Mouse (Mus musculus): ENCODE measurements around the gene Yap1.
A peak's percentile ranks its signal among the peaks of the same experiment; 100 is the strongest.
"Not testable (repeated sequence)": the region's sequence is repeated elsewhere in the genome, so short reads cannot be mapped to it uniquely, and the experiment has no call there.

The Yap1 gene

GRCm38 (mm10) chr9:7914487-7914886 is 89.9 kb downstream of the Yap1 start:
- DNase-seq (ENCODE audit: low read depth): peak; percentile 53

GRCm38 (mm10) chr9:7913953-7914352 is 90.4 kb downstream of the Yap1 start:
- no peak for DNase-seq (ENCODE audit: low read depth)

- DNase-seq (ENCODE audit: low read depth): no peak
Measured at GRCm38 (mm10) chr9:7907351-7907985, 96.9 kb downstream of the Yap1 start.

GRCm38 (mm10) chr9:7906564-7906963 is 97.8 kb downstream of the Yap1 start:
- no peak for DNase-seq (ENCODE audit: low read depth)

GRCm38 (mm10) chr9:7903825-7904224 is 100.6 kb downstream of the Yap1 start:
- DNase-seq (ENCODE audit: low read depth): no peak

DNA sequence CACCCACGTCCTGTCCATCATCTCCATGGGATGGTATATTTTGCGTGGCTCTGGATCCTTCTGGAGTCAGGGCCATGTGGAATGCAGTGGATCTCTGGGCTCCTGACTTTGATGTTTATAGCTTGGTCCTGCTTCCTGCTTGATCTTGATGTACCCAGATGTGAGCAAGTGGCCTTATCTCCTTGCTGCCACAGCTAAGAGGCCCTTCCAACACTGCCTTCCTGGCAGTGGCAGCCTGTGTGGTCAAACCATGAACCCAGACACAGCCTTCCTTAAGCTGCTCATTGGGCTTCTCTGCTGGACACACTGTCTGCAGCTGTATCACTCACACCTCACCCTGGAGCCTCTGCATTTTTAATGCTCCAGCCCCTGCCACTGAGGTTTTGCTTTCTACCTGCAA is 101.1 kb downstream of the Yap1 start:
- DNase-seq (ENCODE audit: low read depth): no peak

DNA sequence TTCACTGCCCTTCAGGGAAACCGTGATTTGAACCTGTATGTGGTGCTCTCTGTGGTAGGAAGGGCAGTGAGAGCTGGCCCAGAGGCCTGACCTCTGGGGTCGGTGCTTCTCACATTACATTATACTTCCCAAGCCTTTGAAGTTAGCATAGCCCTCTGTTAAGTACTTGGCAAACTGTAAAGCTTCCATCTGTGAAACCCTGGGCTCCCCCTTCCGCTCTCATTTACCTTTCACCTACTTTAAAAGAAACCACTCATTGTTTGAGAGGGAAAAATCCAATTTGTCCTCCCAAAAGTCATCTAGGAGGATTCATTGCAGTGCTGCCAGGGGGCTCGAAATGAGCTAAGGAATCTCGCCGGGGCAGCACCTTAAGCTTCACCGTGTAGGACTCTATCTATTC is 102.1 kb downstream of the Yap1 start:
- DNase-seq (ENCODE audit: low read depth): no peak

DNA sequence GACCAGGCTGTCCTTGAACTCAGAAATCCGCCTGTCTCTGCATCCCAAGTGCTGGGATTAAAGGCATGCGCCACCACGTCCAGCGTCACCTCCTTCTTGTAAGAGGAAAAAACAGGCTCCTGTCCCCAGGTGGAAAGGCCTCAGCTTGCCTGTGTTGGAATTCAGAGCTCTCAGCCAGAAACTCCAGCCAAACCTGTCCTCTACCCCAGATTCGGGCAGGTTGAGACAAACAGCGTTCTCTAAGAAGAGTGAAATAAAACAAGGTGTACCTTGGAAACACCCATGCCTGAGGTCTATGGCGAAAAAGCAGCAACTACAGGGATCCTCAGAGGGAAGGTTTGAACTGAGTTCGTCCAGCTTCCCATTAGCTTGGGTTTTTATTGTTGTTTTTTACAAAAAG is 103.4 kb downstream of the Yap1 start:
- no peak for DNase-seq (ENCODE audit: low read depth)

DNA sequence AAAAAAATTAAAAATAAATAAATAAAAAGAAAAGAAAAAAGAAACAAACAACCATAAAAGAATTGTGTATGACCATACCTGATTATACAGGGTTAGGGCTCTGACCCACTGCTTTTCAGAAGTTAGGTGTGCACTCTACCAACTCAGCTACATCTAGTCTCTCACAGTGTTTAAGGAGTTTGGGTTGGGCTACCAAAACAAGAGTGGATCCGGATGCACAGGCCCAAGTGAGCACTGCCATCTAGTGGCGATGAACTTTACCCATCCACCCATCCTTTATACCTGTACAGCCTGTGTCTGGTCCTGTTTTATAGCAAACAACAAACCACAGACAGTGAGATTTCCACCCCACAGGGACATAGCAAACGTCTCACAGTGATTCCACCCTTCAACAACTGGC is 106.9 kb downstream of the Yap1 start:
- peak; percentile 91 for DNase-seq (ENCODE audit: low read depth)

GRCm38 (mm10) chr9:7891796-7892195 is 112.6 kb downstream of the Yap1 start:
- DNase-seq (ENCODE audit: low read depth): not testable (repeated sequence)

- DNase-seq (ENCODE audit: low read depth): no peak
Measured at GRCm38 (mm10) chr9:7891177-7891576, 113.2 kb downstream of the Yap1 start.

DNA sequence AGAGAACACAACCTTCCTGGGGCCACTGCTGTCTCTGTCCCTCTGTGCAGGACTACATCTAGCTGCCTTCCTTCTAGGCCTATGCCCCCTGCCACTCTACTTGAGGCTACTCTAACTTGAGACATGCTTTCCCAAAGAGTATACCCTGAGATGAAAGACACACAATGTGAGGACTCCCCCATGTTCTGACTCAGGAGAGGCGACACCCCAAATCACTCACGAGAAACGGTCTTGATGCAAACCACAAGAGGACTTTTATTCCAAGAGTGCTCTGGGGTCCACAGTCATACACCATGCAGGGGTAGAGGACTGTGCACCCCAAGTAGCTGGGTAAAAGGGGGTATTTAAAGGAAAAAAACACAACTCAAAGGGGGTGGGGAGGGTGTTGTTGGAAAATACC is 120.0 kb downstream of the Yap1 start:
- DNase-seq (ENCODE audit: low read depth): no peak

DNA sequence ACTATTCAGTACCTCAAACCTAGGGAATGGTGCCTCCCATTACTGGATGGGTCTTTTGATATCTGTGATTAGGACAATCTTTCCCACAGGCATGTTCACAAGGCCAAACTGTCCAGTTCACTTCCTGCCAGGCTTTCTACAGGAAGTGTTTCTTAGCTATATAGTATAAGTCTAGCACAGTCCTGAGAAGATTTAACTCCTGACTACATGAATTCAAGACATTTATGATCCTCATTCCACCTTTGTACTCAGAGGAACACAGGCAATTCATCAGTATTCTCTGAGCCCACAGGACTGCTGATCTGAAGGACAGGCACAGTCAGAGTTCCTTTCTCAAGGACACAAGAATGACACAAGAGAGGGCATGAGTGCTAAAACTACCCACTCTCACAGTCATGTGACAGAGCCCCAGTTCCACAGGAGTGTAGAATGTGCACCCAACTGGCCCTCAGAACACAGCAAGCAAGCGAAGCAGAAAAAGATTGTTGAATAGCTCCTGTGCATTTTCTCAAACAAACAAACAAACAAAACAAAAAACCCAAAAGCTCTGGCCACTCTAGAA is 122.0 kb downstream of the Yap1 start:
- DNase-seq (ENCODE audit: low read depth): no peak
